In genomic region chr16:85887289-85888051, GRCm38 (mm10) we compare ENCODE assay signal across 9 mouse cellular contexts. TPM values are rescaled to one million over a fixed set of nuclear protein-coding genes. Genes with fewer than 3 reads are reported as not detected.
DNase-seq lines count a peak whose midpoint lies in the region; ATAC-seq and TF ChIP-seq lines count a peak whose summit lies in the region.
"Had no signal": no experiment of that assay in that cellular context is flagged by ENCODE, and none has a peak within 500 bp of the region (broad histone marks: within the 10 kb centered on the region; RNA-seq: fewer than 3 reads in every experiment).

No protein-coding gene starts in this region.

- no peak for TF ChIP-seq EP300 in stomach, postnatal 0 days (optimal IDR thresholded peaks at IDR 0.05)

- H3K9me3 ChIP-seq in hindbrain, embryonic 12.5 days (replicated peaks), result no peaks in the 10 kb centered on the region
- no peaks in the 10 kb centered on the region for H3K9me3 ChIP-seq in stomach, postnatal 0 days (ENCODE audit: control insufficient read depth, low read length)
- H3K9me3 ChIP-seq: heart, embryonic 13.5 days had no signal

- WGBS in hindbrain, embryonic 12.5 days, result 45% methylated on average over 13 of the region's 13 CpGs
- 57% methylated on average over 13 of the region's 13 CpGs for WGBS in stomach, postnatal 0 days

- no peak overlapping the region for H3K4me2 ChIP-seq in hindbrain, embryonic 12.5 days (replicated peaks)
- no peak overlapping the region for H3K4me2 ChIP-seq in stomach, postnatal 0 days (replicated peaks; ENCODE audit: low read depth)
- H3K4me2 ChIP-seq: heart, embryonic 13.5 days had no signal

- no peak overlapping the region for H3K4me3 ChIP-seq in hindbrain, embryonic 12.5 days
- no peak overlapping the region for H3K4me3 ChIP-seq in stomach, postnatal 0 days (ENCODE audit: low read depth, low read length)
- H3K4me3 ChIP-seq: heart, embryonic 13.5 days had no signal

- peaks cover 3% of the 10 kb centered on the region; the same call in 1 of the 2 replicates for H3K4me1 ChIP-seq in hindbrain, embryonic 12.5 days
- no peaks in the 10 kb centered on the region for H3K4me1 ChIP-seq in stomach, postnatal 0 days (replicated peaks; ENCODE audit: control insufficient read depth, insufficient read depth)
- H3K4me1 ChIP-seq: heart, embryonic 13.5 days had no signal

- intact Hi-C loops in left cerebral cortex, postnatal 36 days (cut with DNase I), result no loop called here

- peak; percentile 92 for ATAC-seq in hindbrain, embryonic 12.5 days (ENCODE audit: low FRiP score)
- ATAC-seq in stomach, postnatal 0 days (ENCODE audit: low FRiP score, low TSS enrichment), result no peak

- no peak overlapping the region for H3K9ac ChIP-seq in hindbrain, embryonic 12.5 days
- H3K9ac ChIP-seq in stomach, postnatal 0 days (ENCODE audit: low read length), result no peak overlapping the region
- H3K9ac ChIP-seq: heart, embryonic 13.5 days had no signal

- no peak overlapping the region for H3K27ac ChIP-seq in hindbrain, embryonic 12.5 days
- H3K27ac ChIP-seq in stomach, postnatal 0 days (replicated peaks), result no peak overlapping the region
- H3K27ac ChIP-seq: heart, embryonic 13.5 days had no signal

- H3K27me3 ChIP-seq in hindbrain, embryonic 12.5 days, result no peaks in the 10 kb centered on the region
- no peaks in the 10 kb centered on the region for H3K27me3 ChIP-seq in stomach, postnatal 0 days (ENCODE audit: control insufficient read depth, insufficient read depth, low read length)
- H3K27me3 ChIP-seq: heart, embryonic 13.5 days had no signal

- H3K36me3 ChIP-seq in hindbrain, embryonic 12.5 days, result no peaks in the 10 kb centered on the region
- H3K36me3 ChIP-seq in stomach, postnatal 0 days (ENCODE audit: control insufficient read depth, insufficient read depth, low read length), result no peaks in the 10 kb centered on the region

- peak; percentile 9 for DNase-seq in lung, postnatal 10 days
- no peak for DNase-seq in lung, postnatal 4 days
- peak; percentile 59 to 63 for DNase-seq in left cerebral cortex, postnatal 36 days (ENCODE audit: low spot score in 2 of 2)
- peak; percentile 64 to 70 for DNase-seq in right cerebral cortex, adult 2 months (ENCODE audit: low spot score in 2 of 2)
- no peak for DNase-seq in ovary, postnatal 36 days (ENCODE audit: low spot score)
- DNase-seq in urinary bladder, adult 18-20 months (ENCODE audit: low spot score in 2 of 2), result no peak
- DNase-seq in stomach, postnatal 0 days (ENCODE audit: low spot score), result no peak

- TF ChIP-seq CTCF in stomach, postnatal 0 days (IDR thresholded peaks at IDR 0.05; ENCODE audit: low read depth), result no peak

RNA-seq across cellular contexts. Expression of gene Adamts5, which starts 14.2 kb away (rescaled TPM):
- 2.8 and 3.1 TPM in 2 replicates for polyA plus RNA-seq in hindbrain, embryonic 12.5 days (2016; fragmentation: Nextera tagmentation; extraction: Ambion mirVana)
- total RNA-seq in left cerebral cortex, postnatal 36 days (2021), result 1 to 10 TPM in 1 of 2 experiments, under 1 TPM in 1; 0.99 to 1.2 TPM
- polyA plus RNA-seq in stomach, postnatal 0 days (2015; fragmentation: Nextera tagmentation; extraction: Ambion mirVana), result 3.0 and 3.4 TPM in 2 replicates

Comparison
In these comparisons a context has a peak if more than half of its experiments do, and no peak if none do; other contexts are left out.
1. DNase-seq: peak in lung, postnatal 10 days (single experiment), left cerebral cortex, postnatal 36 days (2 of 2) and right cerebral cortex, adult 2 months (2 of 2); none in lung, postnatal 4 days (0 of 2), ovary, postnatal 36 days (single experiment), urinary bladder, adult 18-20 months (0 of 2) and stomach, postnatal 0 days (single experiment).